In the genomic region with DNA sequence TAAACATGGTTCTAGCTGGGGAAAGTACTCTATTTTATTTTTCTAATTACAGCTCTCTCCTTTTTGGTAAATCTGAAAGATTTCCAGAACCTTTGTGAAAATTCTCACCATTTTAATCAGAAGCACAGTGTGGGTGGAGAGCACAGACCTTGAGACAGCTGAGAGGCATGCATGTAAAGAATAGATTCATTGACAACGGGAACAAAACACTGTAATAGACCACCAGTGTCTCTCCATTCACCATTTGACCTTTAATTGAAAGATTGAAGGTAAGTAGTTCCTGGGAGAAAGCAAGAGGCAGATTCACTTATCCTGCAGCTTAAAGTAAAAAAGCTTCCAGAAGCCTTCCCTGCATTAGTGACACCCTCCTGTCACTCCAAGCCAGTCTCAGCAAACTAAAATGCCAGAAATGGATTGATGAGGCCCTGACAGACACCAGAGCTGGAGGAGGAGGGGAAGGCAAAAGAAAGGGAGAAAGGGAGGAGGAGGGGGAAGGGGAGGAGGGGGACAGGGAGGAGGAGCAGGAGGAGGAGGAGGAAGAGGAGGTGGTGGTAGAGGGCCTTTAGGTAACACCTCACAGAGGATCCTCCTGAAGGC, we compare ENCODE assay signal across 18 mouse cellular contexts.
"Had no signal": no experiment of that assay in that cellular context is flagged by ENCODE, and none has a peak within 500 bp of the region (broad histone marks: within the 10 kb centered on the region; RNA-seq: fewer than 3 reads in every experiment).

No protein-coding gene starts in this region.

- H3K9me3 ChIP-seq: midbrain, embryonic 12.5 days; midbrain, embryonic 15.5 days; neural tube, embryonic 12.5 days; neural tube, embryonic 15.5 days had no signal

- H3K36me3 ChIP-seq: liver, embryonic 13.5 days; midbrain, embryonic 12.5 days; midbrain, embryonic 15.5 days; neural tube, embryonic 12.5 days; neural tube, embryonic 15.5 days had no signal

- DNase-seq: kidney, postnatal 25 days; layer of hippocampus, postnatal 36 days; liver, embryonic 13.5 days; lung, embryonic 14.5 days; right cerebral cortex, adult 18-20 months; right cerebral cortex, postnatal 14 days; right cerebral cortex, postnatal 4 days; thymus, postnatal 25 days had no signal

- ATAC-seq: lung, postnatal 0 days; midbrain, embryonic 15.5 days had no signal

- H3K27ac ChIP-seq: kidney, postnatal 0 days; layer of hippocampus, adult 2 months; left cerebral cortex, adult 2 months; liver, embryonic 13.5 days; macrophage; midbrain, embryonic 12.5 days; midbrain, embryonic 15.5 days; neural tube, embryonic 12.5 days; neural tube, embryonic 15.5 days; stomach, postnatal 0 days had no signal

- H3K4me1 ChIP-seq: liver, embryonic 13.5 days; neural tube, embryonic 15.5 days had no signal

- H3K9ac ChIP-seq: liver, embryonic 13.5 days; lung, embryonic 14.5 days; midbrain, embryonic 12.5 days; midbrain, embryonic 15.5 days; neural tube, embryonic 12.5 days; neural tube, embryonic 15.5 days had no signal

- H3K4me3 ChIP-seq: layer of hippocampus, adult 2 months; left cerebral cortex, adult 2 months; liver, embryonic 13.5 days; midbrain, embryonic 12.5 days; midbrain, embryonic 15.5 days; neural tube, embryonic 12.5 days; neural tube, embryonic 15.5 days had no signal

- H3K27me3 ChIP-seq: liver, embryonic 13.5 days; midbrain, embryonic 12.5 days; midbrain, embryonic 15.5 days; neural tube, embryonic 12.5 days; neural tube, embryonic 15.5 days had no signal

- H3K4me2 ChIP-seq: liver, embryonic 13.5 days; lung, embryonic 14.5 days; midbrain, embryonic 12.5 days; midbrain, embryonic 15.5 days; neural tube, embryonic 12.5 days; neural tube, embryonic 15.5 days had no signal
